Mouse (Mus musculus): ENCODE data around the gene Pbx1. TPM values are rescaled to one million over a fixed set of nuclear protein-coding genes. Genes with fewer than 3 reads are reported as not detected.

Pbx1 gene
- polyA plus RNA-seq, 1 experiment from 2014 or later = 49.9 TPM

DNA sequence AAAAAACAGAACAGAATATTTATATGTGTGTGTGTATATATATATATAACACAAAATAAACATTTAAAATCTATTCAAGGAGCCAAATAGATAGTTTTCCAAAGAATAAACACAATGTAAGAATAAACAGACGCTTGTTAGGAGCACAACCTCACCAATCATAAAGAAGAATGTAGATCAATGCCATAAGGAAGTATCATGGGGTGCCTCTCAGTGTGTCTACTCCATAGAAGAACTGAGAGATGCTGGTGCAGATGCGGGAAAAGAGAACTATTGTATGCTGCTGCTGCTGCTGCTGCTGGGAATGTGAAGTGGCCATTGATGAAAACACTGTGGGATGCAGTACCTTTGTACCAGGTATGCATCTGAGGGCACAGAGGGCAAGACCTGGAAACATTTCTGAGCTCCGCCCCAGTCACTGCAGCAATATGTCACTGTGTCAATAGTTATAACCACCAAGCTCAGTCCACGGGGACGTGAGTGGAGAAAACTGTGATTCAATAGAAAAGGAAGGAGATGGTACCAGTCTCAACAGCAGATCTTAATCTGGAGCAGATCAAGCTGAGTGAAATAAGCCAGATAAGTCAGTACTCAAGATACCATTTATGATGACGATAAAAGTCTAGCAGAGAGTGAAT, 361.7 kb downstream of the Pbx1 start:
- ATAC-seq (no peak), DNase-seq (ENCODE audit: low read depth, low spot score) (no peak)
- in situ Hi-C loops (cut with MboI; ENCODE audit: low pct_unique_long_range_greater_than_20kb) = no loop called here
- peaks cover 8% of the 10 kb centered on the region for H3K27me3 ChIP-seq
- no peak for TF ChIP-seq CTCF (IDR thresholded peaks at IDR 0.05)
- CTCF ChIA-PET = no interaction called here
- POLR2A ChIA-PET = no interaction called here

DNA sequence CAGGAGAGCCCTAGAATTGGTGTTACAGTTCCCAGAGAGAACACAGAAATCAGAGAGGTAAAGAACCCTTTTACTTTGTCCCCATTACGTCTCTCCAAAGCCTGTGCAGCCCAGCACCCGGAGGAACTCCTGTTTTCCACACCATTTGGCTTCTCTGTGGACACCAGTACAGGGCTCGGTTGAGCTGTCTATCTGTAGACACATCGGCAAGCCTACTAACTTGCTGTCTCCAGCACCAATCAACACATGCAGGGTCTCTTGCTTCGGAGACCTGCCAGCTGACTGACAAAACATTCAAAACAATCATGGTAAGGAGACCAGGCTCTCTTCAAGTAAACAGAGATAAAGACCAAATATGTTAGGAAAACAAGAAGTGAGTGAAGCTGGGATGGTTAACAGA, 362.3 kb downstream of the Pbx1 start:
- ATAC-seq = no peak
- POLR2A ChIA-PET = no interaction called here
- in situ Hi-C loops (cut with MboI; ENCODE audit: low pct_unique_long_range_greater_than_20kb) = no loop called here
- no peak for DNase-seq (ENCODE audit: low read depth, low spot score)
- H3K27me3 ChIP-seq = peaks cover 9% of the 10 kb centered on the region
- no peak for TF ChIP-seq CTCF (IDR thresholded peaks at IDR 0.05)
- CTCF ChIA-PET = no interaction called here
